Mouse (Mus musculus) adrenal gland, adult 10 weeks (tissue): ENCODE data around the gene Prr23a3. TPM values are rescaled to one million over a fixed set of nuclear protein-coding genes. Genes with fewer than 3 reads are reported as not detected.

ENCODE experiments used
- polyA plus RNA-seq: library from polyadenylated mRNA; stranded (reverse); fragments of 350-450 nt; fragmentation: Illumina TruSeq; extraction: RNeasy Lipid Tissue Mini Kit (QIAGEN cat#74804); gene quantifications from one replicate; pipeline ENCODE4 v1.2.3, GENCODE M21; 2014; ENCODE audit warnings: low read depth, low replicate concordance

Gene Prr23a3
- not detected for polyA plus RNA-seq

DNA sequence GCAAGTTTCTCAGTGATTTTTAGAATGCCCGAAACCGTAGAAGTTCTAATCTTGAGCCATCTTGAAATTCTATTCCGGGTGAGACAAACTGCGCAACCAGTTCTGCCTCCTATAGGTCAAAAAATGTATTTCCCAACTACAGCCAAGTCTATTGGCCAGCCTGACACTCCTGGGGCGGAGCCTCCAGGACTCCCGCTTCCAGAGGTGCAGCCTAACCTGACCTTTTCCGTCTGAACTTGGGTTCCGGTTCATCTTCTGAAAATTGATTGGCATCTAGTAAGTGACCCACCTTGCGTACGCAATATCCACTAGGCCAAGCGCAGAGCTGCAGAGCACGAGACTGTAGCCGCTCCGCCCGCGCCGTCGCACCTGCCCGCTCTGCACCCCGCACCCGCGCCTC, at the start of gene Prr23a3:
Gene Prr23a3, plus strand, starts transcription at position 197 of the 400 bp plus-strand sequence.

DNA sequence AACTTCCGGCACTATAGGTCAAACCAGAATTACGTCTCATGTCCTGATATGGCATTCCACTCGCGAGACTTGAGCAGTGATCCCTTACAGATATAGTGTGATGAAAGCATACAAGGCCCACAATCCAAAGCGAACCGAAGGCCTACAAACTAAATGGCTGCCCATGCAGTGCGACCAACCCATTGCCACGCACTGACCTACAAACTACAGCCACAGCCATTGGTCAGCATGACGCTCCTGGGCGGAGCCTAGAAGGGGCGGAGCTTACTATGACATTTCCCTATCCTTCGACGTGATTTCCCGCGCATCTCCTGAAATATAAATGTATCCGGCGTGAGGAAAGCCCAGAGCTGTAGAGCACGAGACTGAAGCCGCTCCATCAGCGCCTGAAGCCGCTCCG, 22.4 kb upstream of the Prr23a3 start, which contains the start of gene Prr23a1:
Gene Prr23a1, plus strand, starts transcription at position 387 of the 400 bp plus-strand sequence.

DNA sequence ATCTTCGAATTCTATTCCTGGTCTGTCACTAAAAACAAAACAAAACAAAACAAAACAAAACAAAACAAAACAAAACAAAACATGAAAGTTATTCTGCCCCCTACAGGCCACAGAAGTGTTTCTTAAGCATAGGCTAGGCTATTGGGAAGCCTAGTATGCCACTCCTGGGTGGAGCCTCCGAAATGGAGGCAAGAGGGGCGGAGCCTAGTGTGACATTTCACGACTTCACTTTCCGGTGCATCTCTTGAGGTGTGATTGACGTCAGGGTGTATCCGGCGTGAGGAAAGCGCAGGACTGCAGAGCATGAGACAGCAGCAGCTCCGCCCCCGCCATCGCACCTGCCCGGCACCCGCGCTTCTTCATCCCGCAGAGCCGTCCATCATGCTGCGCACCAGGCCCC, 8.4 kb upstream of the Prr23a3 start, which contains the start of gene Prr23a2:
Gene Prr23a2, plus strand, starts transcription at position 285 of the 400 bp plus-strand sequence.

DNA sequence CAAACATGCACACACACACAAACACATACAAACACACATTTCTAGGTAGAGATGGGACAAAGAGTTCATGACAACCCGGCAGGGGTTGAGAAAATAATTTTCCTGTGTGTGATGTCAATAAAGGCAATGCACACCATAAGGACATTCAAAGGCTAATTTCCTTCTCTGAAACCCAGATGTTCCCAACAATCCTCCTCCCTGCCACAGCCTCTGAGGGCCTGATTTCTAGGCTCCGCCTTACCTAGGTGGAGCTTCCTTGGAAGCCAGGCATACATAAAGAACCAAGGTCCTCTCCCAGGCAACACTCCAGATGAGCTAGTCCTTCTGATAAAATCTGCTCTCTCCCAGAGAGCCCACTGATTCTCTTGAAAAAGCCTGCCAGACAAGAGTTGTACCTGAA, 38.3 kb downstream of the Prr23a3 start, which contains the start of gene 7420426K07Rik:
Gene 7420426K07Rik, plus strand, starts transcription at position 301 of the 400 bp plus-strand sequence.

Other genes starting within 250 kb of the Prr23a3 start
- not detected for gene Prr23a1, start 22.3 kb upstream of the Prr23a3 start, polyA plus RNA-seq
- not detected for gene Prr23a2, start 8.3 kb upstream of the Prr23a3 start, polyA plus RNA-seq
- gene 7420426K07Rik, start 38.4 kb downstream of the Prr23a3 start, polyA plus RNA-seq = not detected
- 0.41 TPM for gene Foxl2, start 90.5 kb downstream of the Prr23a3 start, polyA plus RNA-seq
- gene Faim, start 121.6 kb downstream of the Prr23a3 start, polyA plus RNA-seq = 24.0 TPM
- gene Gm1123, start 170.9 kb downstream of the Prr23a3 start, polyA plus RNA-seq = not detected